Mouse (Mus musculus): ENCODE data around the gene Ezh2.
"Not testable (repeated sequence)": the region's sequence is repeated elsewhere in the genome, so short reads cannot be mapped to it uniquely, and the experiment has no call there.

The Ezh2 gene

GRCm38 (mm10) chr6:47594926-47595623 is at the start of gene Ezh2:
Gene Ezh2 (minus strand): TSS chr6:47595341.
- DNase-seq (ENCODE audit: low spot score), result peak; percentile 97

- no peak for DNase-seq (ENCODE audit: low spot score)
Observed at GRCm38 (mm10) chr6:47636527-47637076, 41.5 kb upstream of the Ezh2 start.

- no peak for DNase-seq (ENCODE audit: low spot score)
Observed at GRCm38 (mm10) chr6:47635995-47636526, 40.9 kb upstream of the Ezh2 start.

GRCm38 (mm10) chr6:47635207-47635994 is 40.3 kb upstream of the Ezh2 start:
- no peak for DNase-seq (ENCODE audit: low spot score)

DNA sequence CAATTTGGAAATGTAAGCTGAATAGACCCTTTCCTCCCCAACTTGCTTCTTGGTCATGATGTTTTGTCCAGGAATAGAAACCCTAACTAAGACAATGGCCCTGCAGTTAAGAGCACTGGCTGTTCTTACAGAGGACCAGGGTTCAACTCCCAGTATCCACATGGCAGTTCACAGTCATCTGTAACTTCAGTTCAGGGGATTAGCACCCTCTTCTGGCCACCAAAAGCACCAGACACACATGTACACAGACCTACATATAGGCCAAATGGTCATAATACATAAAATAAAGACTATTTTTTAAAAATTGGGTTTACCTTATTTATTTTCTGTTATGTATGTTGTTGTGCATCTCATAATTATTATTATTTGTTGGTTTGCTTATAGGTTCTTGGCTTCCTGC is 38.3 kb upstream of the Ezh2 start:
- no peak for DNase-seq (ENCODE audit: low spot score)

- DNase-seq (ENCODE audit: low spot score), result not testable (repeated sequence)
Observed at GRCm38 (mm10) chr6:47630061-47630460, 34.9 kb upstream of the Ezh2 start.

DNA sequence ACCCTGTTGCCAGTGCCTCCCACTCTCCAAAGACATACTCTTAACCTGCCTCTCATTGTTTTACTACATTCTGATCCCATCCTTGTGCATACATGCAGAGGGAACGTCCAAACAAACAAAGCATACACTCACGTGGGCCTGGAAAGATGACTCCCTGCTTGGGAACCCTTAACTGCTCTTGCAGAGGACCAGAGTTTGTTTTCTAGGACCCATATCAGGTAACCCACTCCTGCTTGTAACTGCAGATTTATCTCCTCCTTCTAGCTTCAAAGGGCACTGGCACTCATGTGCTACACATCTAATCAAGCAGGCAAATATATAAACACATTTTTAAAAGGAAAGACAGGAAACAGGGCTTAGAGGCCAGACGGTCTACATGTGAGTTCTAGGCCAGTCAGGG is 32.8 kb upstream of the Ezh2 start:
- DNase-seq (ENCODE audit: low spot score), result no peak

DNA sequence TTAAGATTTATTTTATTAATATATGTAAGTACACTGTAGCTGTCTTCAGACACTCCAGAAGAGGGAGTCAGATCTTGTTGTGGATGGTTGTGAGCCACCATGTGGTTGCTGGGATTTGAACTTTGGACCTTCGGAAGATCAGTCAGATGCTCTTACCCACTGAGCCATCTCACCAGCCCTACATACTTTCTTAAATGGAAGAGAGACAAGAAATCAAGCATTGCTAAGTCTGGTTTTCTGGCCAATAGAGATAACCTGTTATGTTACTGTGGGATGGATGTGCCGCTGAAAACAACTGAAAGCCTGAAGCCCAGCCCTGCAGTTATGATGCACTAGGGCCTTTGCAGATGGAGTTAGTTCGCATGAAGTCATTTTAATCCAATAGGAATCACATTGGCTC is 31.8 kb upstream of the Ezh2 start:
- not testable (repeated sequence) for DNase-seq (ENCODE audit: low spot score)

DNA sequence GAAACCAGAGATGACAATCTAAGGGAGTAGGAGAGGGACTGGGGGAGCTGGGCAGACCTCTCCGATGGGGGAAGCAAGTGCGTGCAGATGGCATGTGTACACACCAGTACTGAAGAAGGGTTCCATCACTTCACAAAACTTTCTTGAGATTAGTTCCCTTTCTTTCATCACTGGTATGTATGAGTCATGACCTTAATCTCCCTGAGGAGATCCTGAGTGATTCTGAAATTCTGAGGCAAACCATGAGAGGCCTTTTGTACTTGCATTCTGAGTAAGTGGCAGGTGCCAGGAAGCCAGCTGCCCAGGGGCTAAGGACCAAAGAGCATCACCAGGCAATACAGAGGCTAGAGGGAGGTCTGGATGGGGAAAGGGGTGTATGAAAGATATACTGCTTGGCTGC is 25.9 kb upstream of the Ezh2 start:
- no peak for DNase-seq (ENCODE audit: low spot score)

- DNase-seq (ENCODE audit: low spot score), result not testable (repeated sequence)
Observed at GRCm38 (mm10) chr6:47608306-47608705, 13.2 kb upstream of the Ezh2 start.

DNA sequence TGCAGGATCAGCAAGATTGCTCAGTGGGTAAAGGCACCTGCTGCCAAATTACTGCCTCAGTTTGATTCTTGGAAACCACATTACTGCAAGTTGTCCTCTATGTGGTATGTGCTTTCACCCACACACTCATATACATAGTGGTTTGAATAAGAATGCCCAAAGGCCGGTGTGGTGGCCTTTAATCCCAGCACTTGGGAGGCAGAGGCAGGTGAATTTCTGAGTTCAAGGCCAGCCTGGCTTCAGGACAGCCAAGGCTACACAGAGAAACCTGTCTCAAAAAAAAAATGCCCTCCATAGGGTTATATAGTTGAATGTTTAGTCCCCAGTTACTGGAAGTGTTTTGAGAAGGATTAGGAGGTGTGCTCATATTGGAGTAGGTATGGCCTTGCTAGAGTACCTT is 6.8 kb upstream of the Ezh2 start:
- DNase-seq (ENCODE audit: low spot score), result no peak

DNA sequence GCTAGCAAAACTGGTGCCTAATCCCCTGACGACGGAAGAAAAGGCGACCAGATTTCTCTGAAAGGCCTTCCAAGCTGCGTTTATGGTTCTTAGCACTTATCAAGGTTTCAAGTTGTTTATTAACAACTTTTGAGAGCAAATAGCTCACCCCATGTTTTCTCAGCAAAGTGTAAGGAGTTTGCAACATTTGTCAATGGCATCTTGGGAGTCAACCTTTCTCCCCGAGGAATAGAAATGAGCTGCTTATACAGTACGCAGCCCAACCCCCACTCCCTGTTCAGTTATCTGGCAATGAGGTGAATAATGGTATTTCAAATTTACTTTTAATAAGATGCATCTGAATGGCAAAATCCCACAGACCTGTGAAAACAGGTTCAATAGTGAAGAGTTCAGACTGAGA is 555 bp upstream of the Ezh2 start:
- no peak for DNase-seq (ENCODE audit: low spot score)

DNA sequence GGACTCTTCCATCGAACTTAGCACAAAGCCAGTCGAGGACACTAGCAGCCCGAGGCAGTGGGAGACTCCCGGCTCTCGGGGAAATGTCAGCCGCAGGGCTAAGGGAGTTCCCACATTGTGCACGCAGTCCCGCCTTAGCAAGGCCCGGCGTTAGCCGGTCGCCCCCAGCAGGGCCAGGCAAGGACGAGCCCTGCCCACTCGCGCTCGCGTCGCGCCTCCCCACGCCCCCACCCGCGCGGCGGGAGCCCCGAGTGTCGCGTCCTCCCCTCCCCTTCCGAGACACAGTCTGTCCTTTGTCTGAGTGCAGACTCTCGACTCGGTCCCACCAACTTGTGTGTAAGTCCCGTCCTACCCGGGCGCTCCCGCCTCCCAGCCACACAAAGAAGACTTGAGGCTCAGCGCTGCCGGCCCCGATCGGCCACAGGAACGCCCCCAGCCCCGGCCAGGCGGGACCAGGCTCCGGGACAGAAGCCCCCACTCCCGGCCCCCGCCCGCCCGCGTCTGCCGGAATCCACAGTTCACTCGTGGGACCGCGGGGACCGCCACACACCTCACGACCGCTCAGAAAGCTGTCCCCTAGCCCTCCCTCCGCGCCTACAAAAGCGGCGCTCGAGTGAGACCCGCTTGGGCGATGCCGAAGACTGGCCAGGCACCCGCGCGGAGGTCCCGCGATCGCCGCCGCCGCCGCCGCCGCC is 853 bp downstream of the Ezh2 start:
- DNase-seq (ENCODE audit: low spot score), result peak; percentile 69

- no peak for DNase-seq (ENCODE audit: low spot score)
Observed at GRCm38 (mm10) chr6:47593590-47593989, 1.6 kb downstream of the Ezh2 start.

- DNase-seq (ENCODE audit: low spot score), result not testable (repeated sequence)
Observed at GRCm38 (mm10) chr6:47587332-47587731, 7.8 kb downstream of the Ezh2 start.

GRCm38 (mm10) chr6:47572887-47573286 is 22.3 kb downstream of the Ezh2 start:
- no peak for DNase-seq (ENCODE audit: low spot score)

DNA sequence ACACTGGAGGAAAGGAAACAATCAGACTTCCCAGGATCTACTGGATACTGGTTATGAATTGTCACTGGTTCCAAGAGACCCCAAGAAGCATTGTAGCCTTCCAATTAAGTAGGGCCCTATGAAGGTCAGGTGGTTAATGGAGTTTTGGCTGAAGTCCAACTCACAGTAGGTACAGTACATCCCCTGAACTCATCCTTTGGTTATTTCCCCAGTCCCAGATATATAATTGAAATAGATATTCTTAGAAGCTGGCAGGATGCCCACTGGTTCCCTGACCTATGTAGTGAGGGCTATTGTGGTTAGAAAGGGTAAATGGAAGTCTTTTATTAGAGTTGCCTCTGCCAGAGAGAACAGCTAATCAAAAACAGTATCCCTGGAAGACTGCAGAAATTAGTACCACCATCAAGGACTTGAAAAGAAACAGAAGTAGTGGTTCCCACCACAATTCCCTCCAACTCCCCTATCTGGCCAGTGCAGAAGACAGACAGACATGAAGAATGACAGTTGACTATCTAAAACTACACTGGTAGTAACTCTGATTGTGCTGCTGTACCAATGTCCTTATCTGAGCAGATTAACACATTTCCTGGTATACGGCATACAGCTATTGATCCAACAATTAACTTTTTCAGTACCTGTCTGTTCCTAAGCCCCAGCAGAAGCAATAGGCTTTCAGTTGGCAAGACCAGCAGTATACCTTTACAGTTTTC is 29.7 kb downstream of the Ezh2 start:
- no peak for DNase-seq (ENCODE audit: low spot score)

DNA sequence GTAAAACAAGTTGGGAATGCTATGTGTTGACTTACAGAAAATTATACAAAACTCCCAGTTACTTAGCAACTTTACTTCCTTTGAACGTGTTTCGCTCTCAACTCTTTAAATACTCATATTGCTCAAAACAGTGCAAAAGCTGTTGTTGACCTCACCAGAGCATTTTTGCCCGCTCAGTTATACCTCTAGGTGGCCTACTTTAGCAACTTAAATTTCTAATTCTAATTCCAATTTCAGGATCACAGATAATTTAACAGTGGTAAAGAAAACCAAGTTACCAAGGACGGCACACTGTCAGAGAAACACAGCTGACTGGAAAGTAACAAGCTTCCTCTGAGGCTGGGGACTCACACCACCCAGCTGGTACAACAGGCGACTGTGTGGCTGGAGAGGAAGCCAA is 33.7 kb downstream of the Ezh2 start:
- DNase-seq (ENCODE audit: low spot score), result no peak

DNA sequence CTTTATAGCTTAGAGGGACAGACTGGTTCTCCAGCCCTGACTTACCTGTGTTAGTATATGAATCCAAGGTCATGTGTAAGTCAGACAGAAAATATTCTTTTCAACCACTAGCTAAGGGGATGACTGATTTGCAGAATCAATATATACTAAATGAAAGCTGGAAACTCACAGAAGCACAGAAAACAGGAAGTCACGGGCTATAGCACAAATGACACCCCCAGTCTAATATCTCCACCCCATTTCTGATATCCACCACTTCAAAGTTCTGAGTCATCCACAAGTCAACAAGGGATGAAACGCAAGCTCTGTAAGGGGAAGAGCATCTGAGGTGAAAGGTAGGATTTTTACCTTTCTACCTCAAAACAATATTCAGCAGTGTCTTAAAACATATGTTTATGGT is 34.3 kb downstream of the Ezh2 start:
- no peak for DNase-seq (ENCODE audit: low spot score)

DNA sequence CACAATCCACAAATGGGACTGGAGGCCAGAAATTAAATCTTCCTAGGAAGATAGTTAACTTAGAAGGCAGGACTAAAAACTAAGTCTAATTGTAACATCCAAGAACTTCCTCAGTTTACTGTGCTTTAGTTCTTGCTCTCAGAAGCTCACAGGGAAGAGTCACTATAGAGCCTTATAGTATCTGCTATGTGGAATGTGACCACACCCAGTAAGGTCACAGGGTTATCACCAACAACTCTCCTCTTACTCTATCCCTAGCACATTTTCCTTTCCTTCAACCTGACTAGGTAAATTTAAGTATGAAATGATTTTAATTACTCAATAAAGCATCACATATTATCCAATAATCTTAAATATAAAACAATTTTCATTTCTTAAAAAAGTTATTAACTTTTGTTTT is 34.7 kb downstream of the Ezh2 start:
- no peak for DNase-seq (ENCODE audit: low spot score)

DNA sequence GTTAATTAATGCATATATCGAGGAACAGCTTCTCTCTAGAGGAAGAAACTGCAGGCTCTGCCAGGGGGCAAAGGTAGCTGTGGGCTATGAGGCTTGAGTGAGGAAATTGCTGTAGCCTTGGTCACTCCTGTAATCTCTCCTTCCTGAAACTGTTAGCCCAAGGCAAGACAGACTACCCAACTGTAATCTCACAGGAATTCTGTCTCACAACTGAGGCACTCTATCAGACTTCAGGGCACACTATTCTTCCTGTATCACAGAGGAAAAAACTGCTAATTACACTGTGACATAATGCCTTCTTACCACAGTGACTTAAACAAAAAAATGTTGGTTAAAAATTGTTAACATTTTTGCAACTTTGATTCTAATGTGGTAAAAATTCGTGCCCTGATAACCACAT is 35.9 kb downstream of the Ezh2 start:
- no peak for DNase-seq (ENCODE audit: low spot score)

- DNase-seq (ENCODE audit: low spot score), result no peak
Observed at GRCm38 (mm10) chr6:47552280-47552679, 42.9 kb downstream of the Ezh2 start.

All from ovary, postnatal 36 days (tissue).